Mouse (Mus musculus): Measurements from ENCODE around the gene Pbx4.

Gene Pbx4

DNA sequence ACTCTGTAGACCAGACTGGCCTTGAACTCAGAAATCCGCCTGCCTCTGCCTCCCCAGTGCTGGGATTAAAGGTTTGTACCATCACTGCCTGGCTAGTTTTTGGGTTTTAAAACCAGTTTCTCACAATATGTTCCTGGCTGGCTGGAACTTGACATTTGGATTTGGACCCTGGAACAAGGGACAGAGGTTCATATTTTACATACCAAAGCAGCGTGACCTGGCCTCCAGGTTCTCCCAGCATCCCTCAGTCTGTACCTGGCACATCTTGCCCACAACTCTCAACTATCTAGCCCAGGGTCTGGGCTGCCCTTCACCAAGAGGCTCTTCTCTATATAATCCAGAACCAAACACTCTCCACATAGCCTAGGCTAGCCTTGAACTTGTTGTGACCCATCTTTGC, 67.6 kb downstream of the Pbx4 start:
- DNase-seq (ENCODE audit: low spot score in 2 of 2) = no peak

- DNase-seq (ENCODE audit: low spot score in 2 of 2) = no peak
Observed at GRCm38 (mm10) chr8:69900895-69901451, 68.7 kb downstream of the Pbx4 start.

GRCm38 (mm10) chr8:69901484-69902162, 69.3 kb downstream of the Pbx4 start:
- DNase-seq (ENCODE audit: low spot score in 2 of 2) = peak; percentile 95 to 97

- peak; percentile 38 to 52 for DNase-seq (ENCODE audit: low spot score in 2 of 2)
Observed at GRCm38 (mm10) chr8:69902163-69903062, 70.1 kb downstream of the Pbx4 start, which contains the start of the genes Tssk6, Ndufa13 and Yjefn3. Tssk6 (plus strand) TSS chr8:69902184. Ndufa13 (minus strand) TSS chr8:69902558. Yjefn3 (minus strand) TSS chr8:69902712.

DNA sequence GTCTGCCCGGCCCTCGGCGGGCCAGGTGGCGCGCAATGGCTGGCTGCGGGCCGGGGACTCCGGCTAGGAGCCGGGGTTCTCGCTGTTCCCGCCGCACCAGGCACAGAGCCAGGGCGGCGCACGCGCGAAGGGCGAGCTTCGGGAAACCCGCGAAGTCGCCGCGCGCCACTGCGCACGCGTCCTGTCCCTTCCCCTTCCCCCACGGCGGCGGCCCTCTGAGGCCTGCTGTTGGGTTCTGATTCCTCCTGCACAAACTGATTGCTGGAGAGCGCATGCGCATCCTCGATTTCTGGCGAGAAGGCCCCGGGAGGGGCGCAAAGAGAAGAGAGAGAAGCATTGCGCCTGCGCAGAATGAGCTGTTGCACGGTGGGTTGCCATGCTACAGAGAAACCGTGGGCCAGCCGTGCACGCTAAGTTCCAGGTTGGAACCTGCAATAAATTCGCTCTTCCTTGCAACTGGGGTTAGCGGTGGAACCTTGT, 70.8 kb downstream of the Pbx4 start:
- DNase-seq (ENCODE audit: low spot score in 2 of 2) = peak; percentile 93 to 94

GRCm38 (mm10) chr8:69904096-69904495, 71.8 kb downstream of the Pbx4 start:
- no peak for DNase-seq (ENCODE audit: low spot score in 2 of 2)

GRCm38 (mm10) chr8:69906260-69906659, 74.0 kb downstream of the Pbx4 start:
- no peak for DNase-seq (ENCODE audit: low spot score in 2 of 2)

DNA sequence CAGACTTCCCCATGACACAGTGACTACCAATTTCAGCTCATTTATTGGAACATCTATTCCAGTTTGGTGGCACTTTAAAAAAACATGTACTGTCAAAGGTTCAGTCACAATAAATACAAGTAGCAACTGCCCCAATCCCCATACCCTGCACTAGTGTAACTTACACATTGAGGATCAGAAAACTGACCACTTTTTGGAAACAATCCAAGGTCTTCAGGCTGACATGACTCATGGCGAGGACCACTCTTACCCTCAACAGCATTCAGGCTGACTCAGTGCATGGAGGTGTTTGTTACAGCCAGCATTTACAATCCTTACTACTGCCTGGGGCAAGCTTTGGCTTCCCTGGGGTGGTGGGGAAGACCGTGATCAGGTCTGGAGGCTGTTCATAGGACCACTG, 74.8 kb downstream of the Pbx4 start:
- DNase-seq (ENCODE audit: low spot score in 2 of 2) = no peak

GRCm38 (mm10) chr8:69911917-69912316, 79.6 kb downstream of the Pbx4 start:
- no peak for DNase-seq (ENCODE audit: low spot score in 2 of 2)

DNA sequence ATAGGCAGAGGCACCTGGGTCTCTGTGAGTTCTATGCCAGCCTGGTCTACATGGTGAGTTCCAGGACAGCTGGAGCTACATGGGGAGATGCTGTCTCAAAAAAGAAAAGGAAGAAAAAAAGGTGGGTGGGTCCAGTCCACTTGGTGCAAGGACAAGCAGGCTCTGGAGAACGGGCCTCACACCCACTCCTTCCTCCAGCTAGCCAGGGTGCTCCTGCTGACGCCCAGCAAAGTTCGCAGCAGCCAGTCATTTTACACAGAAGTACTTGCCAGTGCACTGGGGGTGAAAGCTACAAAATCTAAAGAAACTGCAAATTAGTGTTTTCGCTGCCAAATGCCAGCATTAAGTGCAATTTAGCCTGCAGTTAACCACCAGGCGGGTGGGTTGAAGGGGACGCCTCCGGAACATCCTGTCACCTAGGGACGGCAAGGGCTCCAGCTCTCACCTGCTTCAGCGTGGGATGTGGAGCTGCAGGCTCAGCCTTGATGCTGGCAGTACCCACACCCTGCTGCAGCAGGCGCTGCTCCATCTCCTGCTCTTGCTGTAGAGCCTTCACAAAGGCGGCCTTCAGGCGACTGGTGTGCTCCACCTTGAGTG, 80.3 kb downstream of the Pbx4 start:
- no peak for DNase-seq (ENCODE audit: low spot score in 2 of 2)

- no peak for DNase-seq (ENCODE audit: low spot score in 2 of 2)
Observed at GRCm38 (mm10) chr8:69914526-69914925, 82.2 kb downstream of the Pbx4 start.

- no peak for DNase-seq (ENCODE audit: low spot score in 2 of 2)
Observed at GRCm38 (mm10) chr8:69915748-69916147, 83.5 kb downstream of the Pbx4 start.

DNA sequence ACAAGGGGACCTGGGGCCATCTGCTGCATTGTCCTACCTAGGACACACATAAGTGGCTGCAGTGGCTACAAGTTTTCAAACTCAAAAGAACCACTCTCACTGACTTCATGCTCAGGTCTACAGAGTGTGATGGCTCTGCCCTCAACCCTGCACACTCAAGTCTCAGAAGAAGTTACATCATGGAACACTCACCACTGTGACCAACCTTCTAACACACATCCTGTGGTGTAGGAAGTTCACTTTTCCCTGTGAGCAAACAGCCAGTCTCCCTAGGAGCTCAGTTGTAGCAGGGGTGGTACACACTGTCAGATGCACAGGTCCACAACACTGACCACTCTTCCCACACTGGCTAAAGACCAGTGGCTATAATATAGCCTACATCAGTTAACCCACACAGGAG, 86.2 kb downstream of the Pbx4 start:
- DNase-seq (ENCODE audit: low spot score in 2 of 2) = no peak

DNA sequence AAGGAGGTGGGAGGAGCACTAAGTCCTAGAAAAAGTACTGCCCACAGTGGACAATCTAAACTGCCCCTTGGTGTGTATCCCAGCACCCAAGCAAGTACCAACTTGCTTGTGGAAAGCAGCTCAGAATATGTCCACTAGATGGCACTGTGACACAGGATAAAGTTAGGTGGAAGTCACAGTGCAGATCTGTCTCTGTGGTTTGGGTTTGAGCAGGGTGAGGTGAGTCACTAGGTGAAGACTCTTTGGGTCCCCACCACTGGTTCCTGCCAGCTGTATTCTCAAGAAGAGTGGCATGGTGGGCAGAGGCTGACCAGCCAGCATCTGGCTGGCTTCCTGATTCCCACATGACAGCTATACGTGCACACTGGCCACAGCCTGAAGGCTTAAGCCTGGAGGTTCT, 86.7 kb downstream of the Pbx4 start:
- peak; percentile 37 to 76 for DNase-seq (ENCODE audit: low spot score in 2 of 2)

GRCm38 (mm10) chr8:69919876-69920662, 87.8 kb downstream of the Pbx4 start:
- peak; percentile 48 to 75 for DNase-seq (ENCODE audit: low spot score in 2 of 2)

- no peak for DNase-seq (ENCODE audit: low spot score in 2 of 2)
Observed at GRCm38 (mm10) chr8:69921141-69921540, 88.8 kb downstream of the Pbx4 start.

Measured in spleen, postnatal 14 days (tissue).